Mouse (Mus musculus): ENCODE data around the gene Mboat2. TPM values are rescaled to one million over a fixed set of nuclear protein-coding genes. Genes with fewer than 3 reads are reported as not detected.

The Mboat2 gene
- polyA plus RNA-seq, 1 experiment from 2014 or later, result 16.0 TPM

- Histone ChIP-seq H3K27ac (ENCODE audit: low read depth, low read length) (no peak overlapping the region), H3K9ac (ENCODE audit: low read depth, low read length) (no peak overlapping the region), H3K4me1 (replicated peaks; ENCODE audit: control insufficient read depth, insufficient read depth, low read length) (peaks cover 12% of the 10 kb centered on the region), H3K9me3 (ENCODE audit: control insufficient read depth, low read length) (no peaks in the 10 kb centered on the region), H3K36me3 (ENCODE audit: control insufficient read depth, insufficient read depth, low read length) (no peaks in the 10 kb centered on the region; the same call in 1 of the 2 replicates), H3K4me2 (no peak overlapping the region), H3K27me3 (replicated peaks; ENCODE audit: control insufficient read depth, insufficient read depth, low read length) (no peaks in the 10 kb centered on the region), H3K4me3 (ENCODE audit: low read depth, low read length) (no peak overlapping the region)
- WGBS, result 87% methylated on average over 9 of the region's 9 CpGs
- DNase-seq (ENCODE audit: low spot score) (no peak), ATAC-seq (replicated peaks; ENCODE audit: low FRiP score) (no peak)
Measured at GRCm38 (mm10) chr12:24898226-24898625, 67.5 kb downstream of the Mboat2 start.

- Histone ChIP-seq H3K9me3 (ENCODE audit: control insufficient read depth, low read length) (no peaks in the 10 kb centered on the region), H3K9ac (ENCODE audit: low read depth, low read length) (no peak overlapping the region), H3K36me3 (ENCODE audit: control insufficient read depth, insufficient read depth, low read length) (no peaks in the 10 kb centered on the region; the same call in 1 of the 2 replicates), H3K4me1 (replicated peaks; ENCODE audit: control insufficient read depth, insufficient read depth, low read length) (no peaks in the 10 kb centered on the region), H3K4me2 (no peak overlapping the region), H3K27ac (ENCODE audit: low read depth, low read length) (no peak overlapping the region), H3K4me3 (ENCODE audit: low read depth, low read length) (no peak overlapping the region), H3K27me3 (replicated peaks; ENCODE audit: control insufficient read depth, insufficient read depth, low read length) (no peaks in the 10 kb centered on the region)
- no peak for ATAC-seq (replicated peaks; ENCODE audit: low FRiP score)
- WGBS, result 83% methylated on average over 10 of the region's 10 CpGs
- no peak for DNase-seq (ENCODE audit: low spot score)
Measured at GRCm38 (mm10) chr12:24899636-24900035, 69.0 kb downstream of the Mboat2 start.

GRCm38 (mm10) chr12:24902736-24903135, 72.1 kb downstream of the Mboat2 start:
- DNase-seq (ENCODE audit: low spot score) (no peak), ATAC-seq (replicated peaks; ENCODE audit: low FRiP score) (no peak)
- Histone ChIP-seq H3K36me3 (ENCODE audit: control insufficient read depth, insufficient read depth, low read length) (no peaks in the 10 kb centered on the region; the same call in 1 of the 2 replicates), H3K9me3 (ENCODE audit: control insufficient read depth, low read length) (no peaks in the 10 kb centered on the region), H3K4me3 (ENCODE audit: low read depth, low read length) (no peak overlapping the region), H3K27ac (ENCODE audit: low read depth, low read length) (no peak overlapping the region), H3K4me2 (no peak overlapping the region), H3K27me3 (replicated peaks; ENCODE audit: control insufficient read depth, insufficient read depth, low read length) (no peaks in the 10 kb centered on the region), H3K4me1 (replicated peaks; ENCODE audit: control insufficient read depth, insufficient read depth, low read length) (no peaks in the 10 kb centered on the region), H3K9ac (ENCODE audit: low read depth, low read length) (no peak overlapping the region)
- 97% methylated on average over 5 of the region's 5 CpGs for whole genome bisulfite sequencing

GRCm38 (mm10) chr12:24907894-24908293, 77.2 kb downstream of the Mboat2 start:
- H3K9ac ChIP-seq (ENCODE audit: low read depth, low read length), result no peak overlapping the region
- H3K36me3 ChIP-seq (ENCODE audit: control insufficient read depth, insufficient read depth, low read length), result peaks cover 2% of the 10 kb centered on the region
- DNase-seq (ENCODE audit: low spot score) (no peak), ATAC-seq (replicated peaks; ENCODE audit: low FRiP score) (no peak)
- no peaks in the 10 kb centered on the region for H3K9me3 ChIP-seq (ENCODE audit: control insufficient read depth, low read length)
- no peaks in the 10 kb centered on the region for H3K4me1 ChIP-seq (replicated peaks; ENCODE audit: control insufficient read depth, insufficient read depth, low read length)
- H3K4me2 ChIP-seq, result no peak overlapping the region
- no peak overlapping the region for H3K27ac ChIP-seq (ENCODE audit: low read depth, low read length)
- H3K4me3 ChIP-seq (ENCODE audit: low read depth, low read length), result no peak overlapping the region
- whole genome bisulfite sequencing, result 77% methylated on average over 2 of the region's 2 CpGs
- H3K27me3 ChIP-seq (replicated peaks; ENCODE audit: control insufficient read depth, insufficient read depth, low read length), result no peaks in the 10 kb centered on the region

- DNase-seq (ENCODE audit: low spot score) (no peak), ATAC-seq (replicated peaks; ENCODE audit: low FRiP score) (no peak)
- H3K4me2 ChIP-seq, result no peak overlapping the region
- no peaks in the 10 kb centered on the region for H3K4me1 ChIP-seq (replicated peaks; ENCODE audit: control insufficient read depth, insufficient read depth, low read length)
- no peaks in the 10 kb centered on the region for H3K27me3 ChIP-seq (replicated peaks; ENCODE audit: control insufficient read depth, insufficient read depth, low read length)
- WGBS, result 90% methylated on average over 7 of the region's 7 CpGs
- no peak overlapping the region for H3K4me3 ChIP-seq (ENCODE audit: low read depth, low read length)
- no peak overlapping the region for H3K27ac ChIP-seq (ENCODE audit: low read depth, low read length)
- no peak overlapping the region for H3K9ac ChIP-seq (ENCODE audit: low read depth, low read length)
- H3K9me3 ChIP-seq (ENCODE audit: control insufficient read depth, low read length), result no peaks in the 10 kb centered on the region
- H3K36me3 ChIP-seq (ENCODE audit: control insufficient read depth, insufficient read depth, low read length), result peaks cover 2% of the 10 kb centered on the region; the same call in 1 of the 2 replicates
Measured at GRCm38 (mm10) chr12:24909679-24910078, 79.0 kb downstream of the Mboat2 start.

GRCm38 (mm10) chr12:24912174-24912573, 81.5 kb downstream of the Mboat2 start:
- 68% methylated on average over 6 of the region's 6 CpGs for WGBS
- H3K27ac ChIP-seq (ENCODE audit: low read depth, low read length), result no peak overlapping the region
- no peaks in the 10 kb centered on the region for H3K4me1 ChIP-seq (replicated peaks; ENCODE audit: control insufficient read depth, insufficient read depth, low read length)
- DNase-seq (ENCODE audit: low spot score) (no peak), ATAC-seq (replicated peaks; ENCODE audit: low FRiP score) (no peak)
- H3K27me3 ChIP-seq (replicated peaks; ENCODE audit: control insufficient read depth, insufficient read depth, low read length), result no peaks in the 10 kb centered on the region
- H3K9ac ChIP-seq (ENCODE audit: low read depth, low read length), result no peak overlapping the region
- H3K36me3 ChIP-seq (ENCODE audit: control insufficient read depth, insufficient read depth, low read length), result peaks cover 2% of the 10 kb centered on the region; the same call in 1 of the 2 replicates
- H3K4me2 ChIP-seq, result no peak overlapping the region
- no peaks in the 10 kb centered on the region for H3K9me3 ChIP-seq (ENCODE audit: control insufficient read depth, low read length)
- no peak overlapping the region for H3K4me3 ChIP-seq (ENCODE audit: low read depth, low read length)

- DNase-seq (ENCODE audit: low spot score) (no peak), ATAC-seq (replicated peaks; ENCODE audit: low FRiP score) (no peak)
- no peaks in the 10 kb centered on the region for H3K9me3 ChIP-seq (ENCODE audit: control insufficient read depth, low read length)
- H3K27me3 ChIP-seq (replicated peaks; ENCODE audit: control insufficient read depth, insufficient read depth, low read length), result no peaks in the 10 kb centered on the region
- H3K4me2 ChIP-seq, result no peak overlapping the region
- no peaks in the 10 kb centered on the region for H3K4me1 ChIP-seq (replicated peaks; ENCODE audit: control insufficient read depth, insufficient read depth, low read length)
- no peak overlapping the region for H3K27ac ChIP-seq (ENCODE audit: low read depth, low read length)
- H3K36me3 ChIP-seq (ENCODE audit: control insufficient read depth, insufficient read depth, low read length), result peaks cover 2% of the 10 kb centered on the region; the same call in 1 of the 2 replicates
- no peak overlapping the region for H3K9ac ChIP-seq (ENCODE audit: low read depth, low read length)
- 73% methylated on average over 1 of the region's 1 CpGs for WGBS
- H3K4me3 ChIP-seq (ENCODE audit: low read depth, low read length), result no peak overlapping the region
Measured at GRCm38 (mm10) chr12:24912876-24913275, 82.2 kb downstream of the Mboat2 start.

- H3K27ac ChIP-seq (ENCODE audit: low read depth, low read length), result no peak overlapping the region
- H3K9ac ChIP-seq (ENCODE audit: low read depth, low read length), result no peak overlapping the region
- H3K36me3 ChIP-seq (ENCODE audit: control insufficient read depth, insufficient read depth, low read length), result no peaks in the 10 kb centered on the region
- H3K4me3 ChIP-seq (ENCODE audit: low read depth, low read length), result no peak overlapping the region
- 84% methylated on average over 12 of the region's 12 CpGs for WGBS
- peaks cover under 1% of the 10 kb centered on the region; the same call in 1 of the 2 replicates for H3K4me1 ChIP-seq (replicated peaks; ENCODE audit: control insufficient read depth, insufficient read depth, low read length)
- no peak for DNase-seq (ENCODE audit: low spot score)
- H3K27me3 ChIP-seq (replicated peaks; ENCODE audit: control insufficient read depth, insufficient read depth, low read length), result no peaks in the 10 kb centered on the region
- ATAC-seq (replicated peaks; ENCODE audit: low FRiP score), result no peak
- H3K9me3 ChIP-seq (ENCODE audit: control insufficient read depth, low read length), result no peaks in the 10 kb centered on the region
- no peak overlapping the region for H3K4me2 ChIP-seq
Measured at GRCm38 (mm10) chr12:24918575-24919262, 88.0 kb downstream of the Mboat2 start.

- no peak for ATAC-seq (replicated peaks; ENCODE audit: low FRiP score)
- H3K9ac ChIP-seq (ENCODE audit: low read depth, low read length), result no peak overlapping the region
- peaks cover 3% of the 10 kb centered on the region; the same call in 1 of the 2 replicates for H3K4me1 ChIP-seq (replicated peaks; ENCODE audit: control insufficient read depth, insufficient read depth, low read length)
Measured at GRCm38 (mm10) chr12:24920861-24921260, 90.2 kb downstream of the Mboat2 start.

More at GRCm38 (mm10) chr12:24920861-24921260, 90.2 kb downstream of the Mboat2 start:
- Histone ChIP-seq H3K9me3 (ENCODE audit: control insufficient read depth, low read length) (no peaks in the 10 kb centered on the region), H3K4me2 (no peak overlapping the region), H3K36me3 (ENCODE audit: control insufficient read depth, insufficient read depth, low read length) (no peaks in the 10 kb centered on the region), H3K27ac (ENCODE audit: low read depth, low read length) (no peak overlapping the region), H3K4me3 (ENCODE audit: low read depth, low read length) (no peak overlapping the region), H3K27me3 (replicated peaks; ENCODE audit: control insufficient read depth, insufficient read depth, low read length) (no peaks in the 10 kb centered on the region)
- 62% methylated on average over 1 of the region's 1 CpGs for WGBS
- no peak for DNase-seq (ENCODE audit: low spot score)

Measured in liver, embryonic 11.5 days (tissue).